Mouse (Mus musculus) lung, postnatal 25 days (tissue): ENCODE measurements around the gene Bcl2.
"Not testable (repeated sequence)": the region's sequence is repeated elsewhere in the genome, so short reads cannot be mapped to it uniquely, and the experiment has no call there.

Source experiments
- DNase-seq: peaks from one replicate; pipeline ENCODE4 v3.0.0; 2022; ENCODE audit warnings: low spot score

Bcl2 gene

GRCm38 (mm10) chr1:106713621-106714529 is at the start of gene Bcl2:
Gene Bcl2 (minus strand): TSS chr1:106714274.
- peak; percentile 87 for DNase-seq

- no peak for DNase-seq
Measured at GRCm38 (mm10) chr1:106760750-106761149, 46.7 kb upstream of the Bcl2 start.

DNA sequence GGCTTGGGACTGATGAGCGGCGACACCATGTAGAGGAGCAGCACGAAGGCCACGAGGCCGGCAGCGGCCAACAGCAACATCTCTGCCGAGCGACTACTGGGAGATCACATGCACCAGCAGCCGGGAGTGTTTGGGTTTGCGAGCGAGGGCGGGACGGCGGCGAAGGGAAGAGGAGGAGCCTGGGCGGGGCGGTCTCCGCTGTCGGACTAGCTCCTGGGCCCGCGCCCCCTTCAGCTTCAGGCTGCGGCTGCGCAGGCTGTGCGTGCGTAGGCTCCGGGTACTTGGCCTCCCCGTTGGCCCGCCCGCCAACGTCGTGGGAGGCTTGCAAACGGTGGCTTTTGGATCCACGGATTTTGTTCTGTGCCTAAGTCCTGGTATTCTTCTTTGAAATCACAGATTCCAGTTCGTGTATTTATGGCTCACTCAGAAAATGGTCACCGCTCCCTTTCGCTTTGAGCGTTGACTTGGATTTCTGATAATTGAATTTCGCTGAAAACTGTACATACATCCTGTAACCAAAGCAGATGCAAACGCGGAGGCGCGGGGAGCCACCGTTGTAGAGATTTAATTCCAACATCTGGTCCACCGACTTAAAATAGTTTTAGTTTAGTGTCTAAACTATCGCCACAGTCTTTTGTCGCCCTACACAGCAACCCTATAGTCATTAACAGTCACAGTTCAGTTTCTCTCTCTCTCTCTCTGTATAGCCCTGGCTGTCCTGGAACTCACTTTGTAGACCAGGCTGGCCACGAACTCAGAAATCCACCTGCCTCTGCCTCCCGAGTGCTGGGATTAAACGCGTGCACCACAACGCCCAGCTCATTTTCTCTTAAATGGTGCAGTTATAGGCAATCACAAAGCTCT is 45.7 kb upstream of the Bcl2 start, which contains the start of gene Kdsr:
TSS of gene Kdsr (minus strand) at position 156 of the 864 bp plus-strand sequence.
- DNase-seq: peak; percentile 98

DNA sequence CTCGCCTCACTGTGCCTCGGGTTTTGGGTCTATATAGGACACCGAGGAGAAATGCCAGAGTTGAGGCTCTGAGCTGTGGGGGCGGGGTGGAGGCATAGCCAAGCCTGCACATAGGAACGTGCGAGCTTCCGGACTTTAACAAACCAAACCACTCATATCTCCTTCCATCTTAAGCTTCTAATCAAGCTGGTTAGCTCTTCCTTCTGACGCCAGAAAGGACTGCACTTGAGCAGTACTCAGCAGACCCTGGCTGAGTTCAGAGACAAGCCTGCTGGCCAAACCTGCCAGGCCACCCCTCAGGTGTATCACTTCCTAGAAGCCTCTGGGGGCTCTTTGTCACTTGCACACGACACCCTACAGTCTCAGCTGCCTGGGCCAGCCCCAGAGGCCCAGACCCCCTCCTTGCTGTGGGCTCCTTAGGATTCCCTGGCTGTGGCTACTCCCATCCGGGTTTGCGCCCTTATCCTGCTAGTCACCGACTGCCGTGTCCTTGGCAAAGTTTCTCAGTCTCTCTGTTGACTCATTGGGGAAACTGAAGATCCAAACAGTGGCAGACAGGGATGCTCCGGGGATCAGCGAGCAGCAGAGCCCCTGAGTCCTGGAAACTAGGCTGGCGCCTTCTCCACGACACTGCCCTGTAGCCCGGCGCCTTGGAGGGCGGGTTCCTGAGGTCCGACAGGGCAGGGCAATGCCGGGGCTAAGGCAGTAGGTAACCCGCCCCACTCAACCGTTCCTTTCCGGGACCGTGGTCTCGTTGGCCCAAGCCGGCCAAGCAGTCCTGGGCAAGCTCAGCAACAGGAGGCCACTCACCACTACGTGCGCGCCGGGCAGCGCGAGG is 44.9 kb upstream of the Bcl2 start:
- peak; percentile 26 for DNase-seq

- DNase-seq: peak; percentile 17
Measured at GRCm38 (mm10) chr1:106756633-106757032, 42.6 kb upstream of the Bcl2 start.

GRCm38 (mm10) chr1:106752013-106752412 is 37.9 kb upstream of the Bcl2 start:
- DNase-seq: peak; percentile 48

GRCm38 (mm10) chr1:106750656-106751055 is 36.6 kb upstream of the Bcl2 start:
- no peak for DNase-seq

GRCm38 (mm10) chr1:106748555-106749315 is 34.7 kb upstream of the Bcl2 start:
- no peak for DNase-seq

- DNase-seq: no peak
Measured at GRCm38 (mm10) chr1:106742980-106743379, 28.9 kb upstream of the Bcl2 start.

GRCm38 (mm10) chr1:106740735-106741134 is 26.7 kb upstream of the Bcl2 start:
- DNase-seq: no peak

GRCm38 (mm10) chr1:106739810-106740209 is 25.7 kb upstream of the Bcl2 start:
- no peak for DNase-seq

GRCm38 (mm10) chr1:106738092-106738491 is 24.0 kb upstream of the Bcl2 start:
- peak; percentile 21 for DNase-seq

DNA sequence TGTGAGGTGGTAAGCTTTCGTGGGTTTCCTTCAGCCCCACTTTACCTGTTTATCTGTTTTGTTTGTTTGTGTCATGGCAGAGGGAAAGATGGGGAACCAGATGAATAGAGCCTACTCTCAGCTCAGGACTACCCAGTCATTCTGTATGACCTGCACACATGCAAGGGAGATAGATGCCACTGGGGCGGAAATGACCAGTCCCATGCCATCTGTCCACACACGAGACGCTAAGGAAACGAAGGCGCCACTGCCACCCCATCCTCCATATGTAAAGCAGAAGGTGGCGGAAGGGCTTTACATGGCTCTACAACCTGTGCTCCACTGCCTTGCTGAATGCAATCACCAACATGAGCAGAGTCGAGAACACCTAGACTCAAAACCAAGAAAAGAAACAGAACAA is 22.1 kb upstream of the Bcl2 start:
- DNase-seq: no peak

- peak; percentile 37 for DNase-seq
Measured at GRCm38 (mm10) chr1:106735586-106735985, 21.5 kb upstream of the Bcl2 start.

- DNase-seq: no peak
Measured at GRCm38 (mm10) chr1:106722061-106722460, 8.0 kb upstream of the Bcl2 start.

- DNase-seq: not testable (repeated sequence)
Measured at GRCm38 (mm10) chr1:106717736-106718135, 3.7 kb upstream of the Bcl2 start.

DNA sequence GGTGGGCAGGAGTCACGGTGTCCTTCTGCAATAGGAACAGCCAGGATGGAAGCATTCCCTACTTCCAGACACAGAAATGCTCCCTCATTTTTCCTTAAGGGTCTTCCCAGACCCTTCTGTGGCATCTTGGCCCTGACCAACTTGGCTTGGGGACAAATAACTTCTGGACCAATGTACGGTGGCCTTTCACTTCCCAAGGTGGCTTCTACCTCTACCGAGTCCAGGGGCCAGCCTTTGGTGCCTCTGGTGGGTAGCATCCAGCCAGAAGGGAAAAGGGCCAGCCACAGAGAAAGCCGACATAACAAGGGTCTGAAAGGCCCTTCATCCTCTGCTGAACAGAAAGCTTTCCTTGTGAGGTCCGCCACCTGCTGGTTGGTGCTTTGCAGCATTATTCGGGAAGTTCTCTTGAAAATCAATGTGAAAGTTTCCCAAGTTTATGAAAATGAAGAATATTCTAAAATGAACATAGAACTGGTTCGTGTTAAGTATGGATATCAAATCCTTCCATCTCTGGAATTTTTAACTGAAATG is 3.1 kb upstream of the Bcl2 start:
- peak; percentile 70 for DNase-seq

GRCm38 (mm10) chr1:106716141-106716540 is 2.1 kb upstream of the Bcl2 start:
- DNase-seq: no peak

- no peak for DNase-seq
Measured at GRCm38 (mm10) chr1:106715111-106716083, 1.3 kb upstream of the Bcl2 start.
